In the genomic region with DNA sequence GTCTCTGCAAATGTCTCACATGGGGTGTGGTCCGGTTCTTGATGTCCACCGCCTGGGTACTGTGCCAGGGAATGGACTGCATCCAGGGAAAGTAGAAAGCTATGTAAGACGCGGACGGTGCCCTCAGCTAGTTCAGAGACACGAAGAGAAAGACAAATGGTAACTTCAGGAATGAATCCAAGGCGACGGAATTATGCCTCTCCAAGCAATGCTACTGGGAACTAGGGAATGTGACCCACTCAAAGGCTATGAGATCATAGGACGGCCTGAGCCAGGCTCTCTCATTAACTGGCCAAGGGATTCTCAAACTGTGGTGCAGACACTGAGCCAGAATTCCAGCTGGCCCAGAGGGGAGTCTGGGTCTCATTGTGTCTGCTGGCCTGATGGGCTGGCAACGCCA, we compare ENCODE assay signal across 9 mouse cellular contexts.
DNase-seq lines count a peak whose midpoint lies in the region; ATAC-seq and TF ChIP-seq lines count a peak whose summit lies in the region.
"Had no signal": no experiment of that assay in that cellular context is flagged by ENCODE, and none has a peak within 500 bp of the region (broad histone marks: within the 10 kb centered on the region; RNA-seq: fewer than 3 reads in every experiment).

No protein-coding gene starts in this region.

- H3K36me3 ChIP-seq in thymus, adult 2 months (ENCODE audit: control insufficient read depth, insufficient read depth, low read length): no peaks in the 10 kb centered on the region
- H3K36me3 ChIP-seq: midbrain, embryonic 12.5 days had no signal

- H3K4me3 ChIP-seq in brown adipose tissue, adult 24 weeks (ENCODE audit: insufficient read depth, low read depth, low read length): no peak overlapping the region
- H3K4me3 ChIP-seq in gastrocnemius, adult 2 months: no peak overlapping the region
- no peak overlapping the region for H3K4me3 ChIP-seq in thymus, adult 2 months (ENCODE audit: control insufficient read depth, insufficient read depth, low read length)
- H3K4me3 ChIP-seq: midbrain, embryonic 12.5 days had no signal

- peaks cover 5% of the 10 kb centered on the region for H3K4me1 ChIP-seq in brown adipose tissue, adult 24 weeks (ENCODE audit: control insufficient read depth, insufficient read depth, insufficient read length, low read length)
- H3K4me1 ChIP-seq in thymus, adult 2 months (replicated peaks; ENCODE audit: control insufficient read depth, insufficient read depth, low read length): no peaks in the 10 kb centered on the region

- no peak for TF ChIP-seq CTCF in gastrocnemius, adult 2 months (IDR thresholded peaks at IDR 0.05)
- no peak for TF ChIP-seq CTCF in thymus, adult 2 months (IDR thresholded peaks at IDR 0.05; ENCODE audit: borderline replicate concordance, control insufficient read depth, extremely low read depth, insufficient read depth, low read length, poor library complexity)

- no peak for TF ChIP-seq POLR2A in thymus, adult 2 months (IDR thresholded peaks at IDR 0.05; ENCODE audit: control insufficient read depth, extremely low read depth, insufficient read depth, low read length, poor library complexity)

- intact Hi-C loops in gastrocnemius, adult 2 months (cut with DNase I): loop anchor here (5.0 kb wide), 1 partner anchor 89 kb away; no protein-coding TSS in a partner anchor

- DNase-seq in layer of hippocampus, adult 18-20 months (ENCODE audit: low spot score in 2 of 2): peak; percentile 20 to 60
- no peak for DNase-seq in layer of hippocampus, adult 9-10 months (ENCODE audit: low spot score)
- DNase-seq in gastrocnemius, adult 2 months: peak; percentile 76
- DNase-seq in layer of hippocampus, postnatal 36 days: peak; percentile 27 to 47
- no peak for DNase-seq in embryo, embryonic 10 days (ENCODE audit: low spot score)
- no peak for DNase-seq in thymus, adult 2 months

- 0 out of 2 replicates have a peak overlapping the region, but pooled peaks have one; percentile 16 for H3K27ac ChIP-seq in brown adipose tissue, adult 24 weeks (replicated peaks; ENCODE audit: low read depth, low read length)
- peak overlapping the region; percentile 51 for H3K27ac ChIP-seq in gastrocnemius, adult 2 months
- H3K27ac ChIP-seq in thymus, adult 2 months (ENCODE audit: control insufficient read depth, insufficient read depth, low read length): no peak overlapping the region
- H3K27ac ChIP-seq: midbrain, embryonic 12.5 days had no signal

- 97% methylated on average over 10 of the region's 10 CpGs for WGBS in thymus, adult 2 months

- no peaks in the 10 kb centered on the region for H3K27me3 ChIP-seq in thymus, adult 2 months (ENCODE audit: control insufficient read depth, insufficient read depth, low read length)

- no peak for ATAC-seq in megakaryocyte-erythroid progenitor cell, adult 5-6 weeks (replicated peaks; ENCODE audit: low FRiP score, low TSS enrichment, poor library complexity, severe bottlenecking)

Comparison
In these comparisons a context has a peak if more than half of its experiments do, and no peak if none do; other contexts are left out.
1. DNase-seq: peak in layer of hippocampus, adult 18-20 months (2 of 2), gastrocnemius, adult 2 months (single experiment) and layer of hippocampus, postnatal 36 days (2 of 2); none in layer of hippocampus, adult 9-10 months (single experiment), embryo, embryonic 10 days (single experiment) and thymus, adult 2 months (single experiment).